Mouse (Mus musculus): ENCODE measurements around the gene Aldh5a1. TPM values are rescaled to one million over a fixed set of nuclear protein-coding genes. Genes with fewer than 3 reads are reported as not detected.

Aldh5a1 gene
- polyA plus RNA-seq, 1 experiment, result 6.1 TPM

GRCm38 (mm10) chr13:24933199-24933598 is 4.3 kb downstream of the Aldh5a1 start:
- no peak for DNase-seq (ENCODE audit: low spot score)

- DNase-seq (ENCODE audit: low spot score), result no peak
Observed at GRCm38 (mm10) chr13:24930591-24930990, 6.9 kb downstream of the Aldh5a1 start.

- no peak for DNase-seq (ENCODE audit: low spot score)
Observed at GRCm38 (mm10) chr13:24923991-24924390, 13.5 kb downstream of the Aldh5a1 start.

- no peak for DNase-seq (ENCODE audit: low spot score)
Observed at GRCm38 (mm10) chr13:24921281-24921680, 16.2 kb downstream of the Aldh5a1 start.

GRCm38 (mm10) chr13:24920333-24920977 is 17.0 kb downstream of the Aldh5a1 start:
- DNase-seq (ENCODE audit: low spot score), result no peak

GRCm38 (mm10) chr13:24915831-24916230 is 21.6 kb downstream of the Aldh5a1 start:
- no peak for DNase-seq (ENCODE audit: low spot score)

GRCm38 (mm10) chr13:24914915-24915314 is 22.5 kb downstream of the Aldh5a1 start:
- no peak for DNase-seq (ENCODE audit: low spot score)

GRCm38 (mm10) chr13:24913576-24913975 is 23.9 kb downstream of the Aldh5a1 start:
- DNase-seq (ENCODE audit: low spot score), result no peak

GRCm38 (mm10) chr13:24909112-24909511 is 28.3 kb downstream of the Aldh5a1 start:
- DNase-seq (ENCODE audit: low spot score), result no peak

- no peak for DNase-seq (ENCODE audit: low spot score)
Observed at GRCm38 (mm10) chr13:24906831-24907570, 30.5 kb downstream of the Aldh5a1 start.

GRCm38 (mm10) chr13:24905422-24905821 is 32.0 kb downstream of the Aldh5a1 start:
- no peak for DNase-seq (ENCODE audit: low spot score)

- DNase-seq (ENCODE audit: low spot score), result no peak
Observed at GRCm38 (mm10) chr13:24903412-24903811, 34.0 kb downstream of the Aldh5a1 start.

- DNase-seq (ENCODE audit: low spot score), result no peak
Observed at GRCm38 (mm10) chr13:24901916-24902315, 35.5 kb downstream of the Aldh5a1 start.

- DNase-seq (ENCODE audit: low spot score), result no peak
Observed at GRCm38 (mm10) chr13:24893880-24894279, 43.6 kb downstream of the Aldh5a1 start.

GRCm38 (mm10) chr13:24892516-24892915 is 44.9 kb downstream of the Aldh5a1 start:
- no peak for DNase-seq (ENCODE audit: low spot score)

- DNase-seq (ENCODE audit: low spot score), result no peak
Observed at GRCm38 (mm10) chr13:24889554-24889953, 47.9 kb downstream of the Aldh5a1 start.

- DNase-seq (ENCODE audit: low spot score), result no peak
Observed at GRCm38 (mm10) chr13:24882411-24882810, 55.0 kb downstream of the Aldh5a1 start.

GRCm38 (mm10) chr13:24880704-24881103 is 56.8 kb downstream of the Aldh5a1 start:
- no peak for DNase-seq (ENCODE audit: low spot score)

GRCm38 (mm10) chr13:24880208-24880607 is 57.3 kb downstream of the Aldh5a1 start:
- DNase-seq (ENCODE audit: low spot score), result no peak

GRCm38 (mm10) chr13:24879359-24880040 is 58.0 kb downstream of the Aldh5a1 start:
- no peak for DNase-seq (ENCODE audit: low spot score)

- no peak for DNase-seq (ENCODE audit: low spot score)
Observed at GRCm38 (mm10) chr13:24868233-24868632, 69.2 kb downstream of the Aldh5a1 start.

GRCm38 (mm10) chr13:24867789-24868188 is 69.7 kb downstream of the Aldh5a1 start:
- DNase-seq (ENCODE audit: low spot score), result no peak
